10 mouse cellular contexts compared by ENCODE assay signal in genomic region chr1:43473734-43474534, GRCm38 (mm10). TPM values are rescaled to one million over a fixed set of nuclear protein-coding genes. Genes with fewer than 3 reads are reported as not detected.
DNase-seq lines count a peak whose midpoint lies in the region; ATAC-seq lines count a peak whose summit lies in the region.
"Had no signal": no experiment of that assay in that cellular context is flagged by ENCODE, and none has a peak within 500 bp of the region (broad histone marks: within the 10 kb centered on the region; RNA-seq: fewer than 3 reads in every experiment).

No protein-coding gene starts in this region.

- no peaks in the 10 kb centered on the region for H3K9me3 ChIP-seq in midbrain, embryonic 16.5 days (replicated peaks; ENCODE audit: control insufficient read depth, low read length, poor library complexity, severe bottlenecking)
- H3K9me3 ChIP-seq in midbrain, embryonic 14.5 days (ENCODE audit: control insufficient read depth, low read length) = no peaks in the 10 kb centered on the region
- H3K9me3 ChIP-seq in forebrain, embryonic 12.5 days = no peaks in the 10 kb centered on the region
- H3K9me3 ChIP-seq: embryonic facial prominence, embryonic 13.5 days had no signal

- H3K4me1 ChIP-seq in midbrain, embryonic 16.5 days (ENCODE audit: control insufficient read depth, insufficient read depth, low read length) = peaks cover 10% of the 10 kb centered on the region
- peaks cover 9% of the 10 kb centered on the region; the same call in 1 of the 2 replicates for H3K4me1 ChIP-seq in midbrain, embryonic 14.5 days (ENCODE audit: control insufficient read depth, insufficient read depth, low read length)
- H3K4me1 ChIP-seq in forebrain, embryonic 12.5 days = peaks cover 19% of the 10 kb centered on the region

- H3K36me3 ChIP-seq in midbrain, embryonic 16.5 days (ENCODE audit: control insufficient read depth, insufficient read depth, low read length) = no peaks in the 10 kb centered on the region
- no peaks in the 10 kb centered on the region for H3K36me3 ChIP-seq in midbrain, embryonic 14.5 days (ENCODE audit: control insufficient read depth, insufficient read depth, low read length)
- H3K36me3 ChIP-seq in forebrain, embryonic 12.5 days (replicated peaks) = no peaks in the 10 kb centered on the region
- H3K36me3 ChIP-seq: embryonic facial prominence, embryonic 13.5 days had no signal

- no peaks in the 10 kb centered on the region for H3K27me3 ChIP-seq in midbrain, embryonic 16.5 days (ENCODE audit: control insufficient read depth, insufficient read depth, low read depth, low read length)
- H3K27me3 ChIP-seq in midbrain, embryonic 14.5 days (ENCODE audit: control insufficient read depth, insufficient read depth, low read length) = no peaks in the 10 kb centered on the region
- no peaks in the 10 kb centered on the region for H3K27me3 ChIP-seq in forebrain, embryonic 12.5 days
- H3K27me3 ChIP-seq: embryonic facial prominence, embryonic 13.5 days had no signal

- no peak overlapping the region for H3K4me2 ChIP-seq in midbrain, embryonic 16.5 days (ENCODE audit: low read length)
- H3K4me2 ChIP-seq in midbrain, embryonic 14.5 days (ENCODE audit: low read length) = no peak overlapping the region
- H3K4me2 ChIP-seq in forebrain, embryonic 12.5 days = no peak overlapping the region
- H3K4me2 ChIP-seq: embryonic facial prominence, embryonic 13.5 days; lung, embryonic 14.5 days had no signal

- H3K9ac ChIP-seq in midbrain, embryonic 16.5 days (ENCODE audit: low read depth, low read length) = no peak overlapping the region
- no peak overlapping the region for H3K9ac ChIP-seq in midbrain, embryonic 14.5 days (replicated peaks; ENCODE audit: low read length)
- no peak overlapping the region for H3K9ac ChIP-seq in forebrain, embryonic 12.5 days
- H3K9ac ChIP-seq: embryonic facial prominence, embryonic 13.5 days; lung, embryonic 14.5 days had no signal

- DNase-seq in adrenal gland, adult 8-10 months = peak; percentile 36
- DNase-seq in adrenal gland, adult 2 months = no peak
- DNase-seq in midbrain, embryonic 14.5 days = no peak
- DNase-seq in layer of hippocampus, postnatal 36 days = peak; percentile 45 to 58
- no peak for DNase-seq in adrenal gland, adult (ENCODE audit: inconsistent age in 2 of 2, low spot score in 1 of 2)
- DNase-seq: lung, embryonic 14.5 days had no signal

- peak; percentile 21; the same call in 1 of the 2 replicates for ATAC-seq in midbrain, embryonic 16.5 days
- ATAC-seq in midbrain, embryonic 14.5 days (ENCODE audit: low FRiP score, low TSS enrichment) = no peak
- no peak for ATAC-seq in forebrain, embryonic 12.5 days (ENCODE audit: low FRiP score)
- peak; percentile 80 for ATAC-seq in monocyte, adult 5-6 weeks (replicated peaks; ENCODE audit: insufficient number of reproducible peaks, low FRiP score, low TSS enrichment, poor library complexity, severe bottlenecking)

- 91% methylated on average over 5 of the region's 5 CpGs for WGBS in midbrain, embryonic 16.5 days
- 94% methylated on average over 5 of the region's 5 CpGs for WGBS in midbrain, embryonic 14.5 days
- 87% methylated on average over 5 of the region's 5 CpGs for WGBS in forebrain, embryonic 12.5 days

- no peak overlapping the region for H3K27ac ChIP-seq in midbrain, embryonic 16.5 days (ENCODE audit: low read length)
- no peak overlapping the region for H3K27ac ChIP-seq in midbrain, embryonic 14.5 days (replicated peaks; ENCODE audit: low read depth, low read length)
- 0 out of 2 replicates have a peak overlapping the region, but pooled peaks have one; percentile 42 for H3K27ac ChIP-seq in forebrain, embryonic 12.5 days
- H3K27ac ChIP-seq: embryonic facial prominence, embryonic 13.5 days had no signal

- H3K4me3 ChIP-seq in midbrain, embryonic 16.5 days (ENCODE audit: low read depth, low read length) = no peak overlapping the region
- H3K4me3 ChIP-seq in midbrain, embryonic 14.5 days (replicated peaks; ENCODE audit: low read depth, low read length) = no peak overlapping the region
- no peak overlapping the region for H3K4me3 ChIP-seq in forebrain, embryonic 12.5 days (replicated peaks)
- H3K4me3 ChIP-seq: embryonic facial prominence, embryonic 13.5 days had no signal

RNA-seq across cellular contexts. Expression of gene Nck2, which starts 29.6 kb away (rescaled TPM):
- 10 to 100 TPM; 26.7 to 37.1 (median 29.9) TPM for total RNA-seq in adrenal gland, adult 8-10 months (2022)
- 10 to 100 TPM; 25.5 to 29.4 TPM for total RNA-seq in adrenal gland, adult 2 months (2021)
- polyA plus RNA-seq in adrenal gland, adult 2 months (2012; rRNA removed) = 30.5 and 33.4 TPM in 2 replicates
- 32.1 and 32.3 TPM in 2 replicates for polyA plus RNA-seq in midbrain, embryonic 16.5 days (2015; fragmentation: Nextera tagmentation; extraction: Ambion mirVana)
- polyA plus RNA-seq in midbrain, embryonic 14.5 days (2014; fragmentation: Nextera tagmentation; extraction: Ambion mirVana) = 37.9 and 38.8 TPM in 2 replicates
- 40.9 and 41.2 TPM in 2 replicates for polyA plus RNA-seq in forebrain, embryonic 12.5 days (2016; fragmentation: Nextera tagmentation; extraction: Ambion mirVana)
- 10 to 100 TPM; 56.6 to 58.1 TPM for total RNA-seq in layer of hippocampus, postnatal 36 days (2021)
- total RNA-seq in monocyte, adult 5-6 weeks (2017) = 19.9 to 46.8 TPM (median 23.3 TPM) in 3 replicates

Comparison
In these comparisons a context has a peak if more than half of its experiments do, and no peak if none do; other contexts are left out.
1. DNase-seq: peak in adrenal gland, adult 8-10 months (single experiment) and layer of hippocampus, postnatal 36 days (2 of 2); none in adrenal gland, adult 2 months (single experiment), midbrain, embryonic 14.5 days (single experiment) and adrenal gland, adult (0 of 2).
2. ATAC-seq: peak in midbrain, embryonic 16.5 days (single experiment) and monocyte, adult 5-6 weeks (single experiment); none in midbrain, embryonic 14.5 days (single experiment) and forebrain, embryonic 12.5 days (single experiment).